Mouse (Mus musculus) ES-E14 (cell line): Measurements from ENCODE around the gene Hdac6.

Source experiments
- HCFC1 ChIP-seq: IDR thresholded peaks from 2 replicates; pipeline ENCODE4 v1.6.1; 2012; ENCODE audit warnings: low read length, inconsistent platforms, borderline replicate concordance; ENCODE audit not compliant: insufficient read depth
- MAFK ChIP-seq: IDR thresholded peaks from 2 replicates; pipeline ENCODE4 v1.6.1; 2014; ENCODE audit warnings: mild to moderate bottlenecking, low read depth, low read length, inconsistent platforms; ENCODE audit not compliant: insufficient read depth

DNA sequence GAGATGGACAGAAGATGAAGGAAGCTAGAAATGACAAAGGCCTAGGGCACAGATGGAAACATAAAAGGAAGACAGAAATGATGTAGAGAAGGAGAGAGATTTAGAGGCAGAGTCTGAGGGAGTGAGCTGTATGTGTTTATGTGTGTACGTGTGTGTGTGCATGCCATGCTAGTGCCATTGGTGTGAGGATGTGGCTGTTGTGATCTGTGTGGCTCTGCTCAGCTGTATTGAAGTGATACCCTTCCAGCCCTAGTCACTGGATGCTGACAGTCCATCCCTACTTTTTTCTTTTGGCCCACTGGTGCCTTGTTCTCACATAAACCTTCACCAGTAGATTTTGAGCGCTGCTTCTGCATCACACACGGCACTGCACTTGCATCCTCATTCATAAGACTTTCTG lies 21.2 kb upstream of the Hdac6 start:
- TF ChIP-seq MAFK (no peak), HCFC1 (no peak)
